Comparison of ENCODE assay signal across 8 mouse cellular contexts in genomic region chr11:95310648-95311424, GRCm38 (mm10). TPM values are rescaled to one million over a fixed set of nuclear protein-coding genes. Genes with fewer than 3 reads are reported as not detected.
DNase-seq lines count a peak whose midpoint lies in the region; ATAC-seq lines count a peak whose summit lies in the region.

No protein-coding gene starts in this region.

- H3K27me3 ChIP-seq in intestine, embryonic 15.5 days (replicated peaks), result no peaks in the 10 kb centered on the region
- H3K27me3 ChIP-seq in lung, embryonic 16.5 days (ENCODE audit: control insufficient read depth, insufficient read depth, low read depth, low read length), result no peaks in the 10 kb centered on the region

- no peaks in the 10 kb centered on the region for H3K9me3 ChIP-seq in intestine, embryonic 15.5 days
- no peaks in the 10 kb centered on the region for H3K9me3 ChIP-seq in lung, embryonic 16.5 days (ENCODE audit: control insufficient read depth, low read length)

- no peak for ATAC-seq in cerebellum, adult (ENCODE audit: insufficient number of reproducible peaks, low FRiP score, low TSS enrichment)
- peak; percentile 0; the same call in 1 of the 2 replicates for ATAC-seq in intestine, embryonic 15.5 days
- peak; percentile 1 for ATAC-seq in lung, embryonic 16.5 days (ENCODE audit: low read depth)

- H3K27ac ChIP-seq in intestine, embryonic 15.5 days, result peak overlapping the region; percentile 85
- H3K27ac ChIP-seq in lung, embryonic 16.5 days (ENCODE audit: low read length), result peak overlapping the region; percentile 71

- no peaks in the 10 kb centered on the region for H3K36me3 ChIP-seq in intestine, embryonic 15.5 days
- H3K36me3 ChIP-seq in lung, embryonic 16.5 days (ENCODE audit: control insufficient read depth, insufficient read depth, low read length), result peaks cover 2% of the 10 kb centered on the region

- DNase-seq in cerebellum, adult 11-12 months, result peak; percentile 42
- peak; percentile 15 to 47 for DNase-seq in urinary bladder, adult 18-20 months (ENCODE audit: low spot score in 2 of 2)
- no peak for DNase-seq in urinary bladder, postnatal 10 days (ENCODE audit: low spot score)
- DNase-seq in right cerebral cortex, postnatal 4 days, result peak; percentile 17
- DNase-seq in natural killer cell, adult 2 months (ENCODE audit: low spot score in 2 of 2), result no peak

- peak overlapping the region; percentile 51 for H3K4me2 ChIP-seq in intestine, embryonic 15.5 days (replicated peaks)
- peak overlapping the region; percentile 70 for H3K4me2 ChIP-seq in lung, embryonic 16.5 days (ENCODE audit: low read depth, low read length)

- H3K4me1 ChIP-seq in intestine, embryonic 15.5 days (replicated peaks), result peaks cover 9% of the 10 kb centered on the region
- H3K4me1 ChIP-seq in lung, embryonic 16.5 days (replicated peaks; ENCODE audit: control insufficient read depth, insufficient read depth, low read length), result peaks cover 12% of the 10 kb centered on the region

- peak overlapping the region; percentile 64 for H3K9ac ChIP-seq in intestine, embryonic 15.5 days
- H3K9ac ChIP-seq in lung, embryonic 16.5 days (ENCODE audit: low read length), result peak overlapping the region; percentile 69

- H3K4me3 ChIP-seq in intestine, embryonic 15.5 days (replicated peaks), result peak overlapping the region; percentile 83
- peak overlapping the region; percentile 96 for H3K4me3 ChIP-seq in lung, embryonic 16.5 days (ENCODE audit: low read length)

- WGBS in intestine, embryonic 15.5 days, result 4% methylated on average over 17 of the region's 17 CpGs
- WGBS in lung, embryonic 16.5 days, result 4% methylated on average over 17 of the region's 17 CpGs

RNA-seq across cellular contexts. Expression of gene Kat7, which starts 0.8 kb away (rescaled TPM):
- polyA plus RNA-seq in intestine, embryonic 15.5 days (2015; fragmentation: Nextera tagmentation; extraction: Ambion mirVana), result 67.3 and 68.7 TPM in 2 replicates
- 75.3 and 80.2 TPM in 2 replicates for polyA plus RNA-seq in lung, embryonic 16.5 days (2015; fragmentation: Nextera tagmentation; extraction: Ambion mirVana)

RNA-seq across cellular contexts. Expression of gene Fam117a, which starts 26.0 kb away (rescaled TPM):
- 9.6 and 10.7 TPM in 2 replicates for polyA plus RNA-seq in intestine, embryonic 15.5 days (2015; fragmentation: Nextera tagmentation; extraction: Ambion mirVana)
- 15.1 and 15.7 TPM in 2 replicates for polyA plus RNA-seq in lung, embryonic 16.5 days (2015; fragmentation: Nextera tagmentation; extraction: Ambion mirVana)

RNA-seq across cellular contexts. Expression of gene Tac4, which starts 49.5 kb away (rescaled TPM):
- not detected in 2 replicates for polyA plus RNA-seq in intestine, embryonic 15.5 days (2015; fragmentation: Nextera tagmentation; extraction: Ambion mirVana)
- polyA plus RNA-seq in lung, embryonic 16.5 days (2015; fragmentation: Nextera tagmentation; extraction: Ambion mirVana), result not detected in 2 replicates

Comparison
In these comparisons a context has a peak if more than half of its experiments do, and no peak if none do; other contexts are left out.
1. DNase-seq: peak in cerebellum, adult 11-12 months (single experiment), urinary bladder, adult 18-20 months (2 of 2) and right cerebral cortex, postnatal 4 days (single experiment); none in urinary bladder, postnatal 10 days (single experiment) and natural killer cell, adult 2 months (0 of 2).